Mouse (Mus musculus) limb, embryonic 12.5 days (tissue): ENCODE data around the gene M6pr. TPM values are rescaled to one million over a fixed set of nuclear protein-coding genes. Genes with fewer than 3 reads are reported as not detected.
"Not testable (repeated sequence)": the region's sequence is repeated elsewhere in the genome, so short reads cannot be mapped to it uniquely, and the experiment has no call there.

ENCODE experiments used
- ATAC-seq: fragments of 200-750 bp; cut with Nextera tagmentation; 2 replicates; pipeline ENCODE4 v1.8.0; 2017; ENCODE audit warnings: low read depth, moderate TSS enrichment; ENCODE audit not compliant: insufficient number of reproducible peaks, insufficient read depth, low FRiP score, low TSS enrichment
- H3K27ac ChIP-seq: fragments of 300-500 bp; sonication (generic); 2 replicates; pipeline ENCODE4 v1.5.1; 2016; ENCODE audit warnings: mild to moderate bottlenecking, moderate library complexity
- H3K27me3 ChIP-seq: fragments of 300-500 bp; sonication (generic); 2 replicates; pipeline ENCODE4 v1.6.1; 2016; ENCODE audit warnings: mild to moderate bottlenecking, moderate library complexity
- H3K36me3 ChIP-seq: fragments of 300-500 bp; sonication (generic); 2 replicates; pipeline ENCODE4 v1.6.1; 2016; ENCODE audit warnings: mild to moderate bottlenecking, moderate library complexity
- H3K4me1 ChIP-seq: fragments of 300-500 bp; sonication (generic); replicated peaks from 2 replicates; pipeline ENCODE4 v1.6.1; 2016
- H3K4me2 ChIP-seq: fragments of 300-500 bp; sonication (generic); 2 replicates; pipeline ENCODE4 v1.6.1; 2016; ENCODE audit warnings: mild to moderate bottlenecking, moderate library complexity
- H3K4me3 ChIP-seq: fragments of 300-500 bp; sonication (generic); replicated peaks from 2 replicates; pipeline ENCODE4 v1.5.1; 2016; ENCODE audit warnings: mild to moderate bottlenecking
- H3K9ac ChIP-seq: fragments of 300-500 bp; sonication (generic); replicated peaks from 2 replicates; pipeline ENCODE4 v1.6.1; 2016; ENCODE audit warnings: mild to moderate bottlenecking, moderate library complexity
- H3K9me3 ChIP-seq: fragments of 300-500 bp; sonication (generic); 2 replicates; pipeline ENCODE4 v1.6.1; 2016; ENCODE audit warnings: mild to moderate bottlenecking, moderate library complexity
- WGBS: fragments of 180-500 bp; shearing (Covaris S2); methylation state at CpG from one replicate; pipeline ENCODE4 v1.1.7; 2016; 5-methylcytosine and 5-hydroxymethylcytosine counted together
- polyA plus RNA-seq: library from polyadenylated mRNA; unstranded; fragments of >200 nt; fragmentation: Nextera tagmentation; extraction: Ambion mirVana; gene quantifications from 2 replicates; pipeline ENCODE4 v1.2.1, GENCODE M21; 2016

Gene M6pr
- polyA plus RNA-seq, 1 experiment from 2014 or later: 76.3 TPM

- Histone ChIP-seq H3K4me3 (no peak overlapping the region), H3K9me3 (no peaks in the 10 kb centered on the region), H3K4me2 (no peak overlapping the region), H3K9ac (no peak overlapping the region), H3K36me3 (no peaks in the 10 kb centered on the region), H3K27me3 (no peaks in the 10 kb centered on the region), H3K4me1 (peaks cover 19% of the 10 kb centered on the region), H3K27ac (no peak overlapping the region)
- no peak for ATAC-seq
- WGBS: 20% methylated on average over 5 of the region's 5 CpGs
These were observed 33.6 kb downstream of the M6pr start for GRCm38 (mm10) chr6:122342125-122342524.

GRCm38 (mm10) chr6:122343719-122344118, 35.2 kb downstream of the M6pr start:
- Histone ChIP-seq H3K9me3 (no peaks in the 10 kb centered on the region), H3K36me3 (no peaks in the 10 kb centered on the region), H3K4me2 (no peak overlapping the region), H3K27me3 (no peaks in the 10 kb centered on the region), H3K9ac (no peak overlapping the region), H3K4me3 (no peak overlapping the region), H3K27ac (no peak overlapping the region), H3K4me1 (peaks cover 7% of the 10 kb centered on the region)
- WGBS: 77% methylated on average over 10 of the region's 10 CpGs
- no peak for ATAC-seq

GRCm38 (mm10) chr6:122344386-122345116, 36.0 kb downstream of the M6pr start:
- Histone ChIP-seq H3K4me3 (no peak overlapping the region), H3K9ac (no peak overlapping the region), H3K9me3 (no peaks in the 10 kb centered on the region), H3K27me3 (no peaks in the 10 kb centered on the region), H3K4me1 (peaks cover 6% of the 10 kb centered on the region; the same call in 1 of the 2 replicates), H3K27ac (no peak overlapping the region), H3K4me2 (no peak overlapping the region), H3K36me3 (no peaks in the 10 kb centered on the region)
- no peak for ATAC-seq
- 62% methylated on average over 9 of the region's 9 CpGs for WGBS

GRCm38 (mm10) chr6:122345731-122346130, 37.2 kb downstream of the M6pr start:
- ATAC-seq: no peak
- H3K36me3 ChIP-seq: no peaks in the 10 kb centered on the region
- no peak overlapping the region for H3K4me3 ChIP-seq
- H3K4me1 ChIP-seq: peaks cover 4% of the 10 kb centered on the region; the same call in 1 of the 2 replicates
- H3K9me3 ChIP-seq: no peaks in the 10 kb centered on the region
- H3K27ac ChIP-seq: no peak overlapping the region
- H3K9ac ChIP-seq: no peak overlapping the region
- H3K4me2 ChIP-seq: no peak overlapping the region
- H3K27me3 ChIP-seq: no peaks in the 10 kb centered on the region
- WGBS: 72% methylated on average over 6 of the region's 6 CpGs

- no peaks in the 10 kb centered on the region for H3K27me3 ChIP-seq
- no peaks in the 10 kb centered on the region for H3K4me1 ChIP-seq
- WGBS: 78% methylated on average over 7 of the region's 7 CpGs
- H3K4me3 ChIP-seq: no peak overlapping the region
- no peak overlapping the region for H3K27ac ChIP-seq
- no peak for ATAC-seq
- no peak overlapping the region for H3K9ac ChIP-seq
- H3K36me3 ChIP-seq: no peaks in the 10 kb centered on the region
- no peaks in the 10 kb centered on the region for H3K9me3 ChIP-seq
- H3K4me2 ChIP-seq: no peak overlapping the region
These were observed 37.9 kb downstream of the M6pr start for GRCm38 (mm10) chr6:122346399-122346798.

GRCm38 (mm10) chr6:122347326-122347725, 38.8 kb downstream of the M6pr start:
- H3K27me3 ChIP-seq, ATAC-seq, H3K9me3 ChIP-seq, H3K4me2 ChIP-seq, H3K4me1 ChIP-seq, H3K9ac ChIP-seq, H3K4me3 ChIP-seq, H3K27ac ChIP-seq, H3K36me3 ChIP-seq: not testable (repeated sequence)
- WGBS: 54% methylated on average over 1 of the region's 1 CpGs

GRCm38 (mm10) chr6:122355909-122356308, 47.4 kb downstream of the M6pr start:
- no peaks in the 10 kb centered on the region for H3K9me3 ChIP-seq
- no peak overlapping the region for H3K9ac ChIP-seq
- H3K4me3 ChIP-seq: no peak overlapping the region
- no peaks in the 10 kb centered on the region for H3K4me1 ChIP-seq
- H3K27ac ChIP-seq: no peak overlapping the region
- H3K27me3 ChIP-seq: no peaks in the 10 kb centered on the region
- no peaks in the 10 kb centered on the region for H3K36me3 ChIP-seq
- no peak overlapping the region for H3K4me2 ChIP-seq
- 56% methylated on average over 9 of the region's 9 CpGs for WGBS
- ATAC-seq: no peak

GRCm38 (mm10) chr6:122357089-122357488, 48.6 kb downstream of the M6pr start:
- 84% methylated on average over 1 of the region's 1 CpGs for WGBS
- no peaks in the 10 kb centered on the region for H3K36me3 ChIP-seq
- no peak overlapping the region for H3K9ac ChIP-seq
- H3K4me3 ChIP-seq: no peak overlapping the region
- no peaks in the 10 kb centered on the region for H3K9me3 ChIP-seq
- H3K4me2 ChIP-seq: no peak overlapping the region
- no peak for ATAC-seq
- H3K4me1 ChIP-seq: no peaks in the 10 kb centered on the region
- H3K27ac ChIP-seq: no peak overlapping the region
- no peaks in the 10 kb centered on the region for H3K27me3 ChIP-seq

- no peak overlapping the region for H3K4me3 ChIP-seq
- WGBS: 60% methylated on average over 3 of the region's 3 CpGs
- H3K9me3 ChIP-seq: peaks cover 4% of the 10 kb centered on the region; the same call in 1 of the 2 replicates
- no peak for ATAC-seq
- no peak overlapping the region for H3K9ac ChIP-seq
- H3K4me2 ChIP-seq: no peak overlapping the region
- H3K4me1 ChIP-seq: no peaks in the 10 kb centered on the region
- H3K27ac ChIP-seq: no peak overlapping the region
- H3K27me3 ChIP-seq: no peaks in the 10 kb centered on the region
- H3K36me3 ChIP-seq: no peaks in the 10 kb centered on the region
These were observed 57.2 kb downstream of the M6pr start for GRCm38 (mm10) chr6:122365706-122366105.

- H3K4me2 ChIP-seq: no peak overlapping the region
- no peak for ATAC-seq
- no peak overlapping the region for H3K4me3 ChIP-seq
- peaks cover 4% of the 10 kb centered on the region; the same call in 1 of the 2 replicates for H3K9me3 ChIP-seq
- no peak overlapping the region for H3K9ac ChIP-seq
- H3K27me3 ChIP-seq: no peaks in the 10 kb centered on the region
- WGBS: 38% methylated on average over 2 of the region's 2 CpGs
- no peaks in the 10 kb centered on the region for H3K4me1 ChIP-seq
- no peak overlapping the region for H3K27ac ChIP-seq
- no peaks in the 10 kb centered on the region for H3K36me3 ChIP-seq
These were observed 57.8 kb downstream of the M6pr start for GRCm38 (mm10) chr6:122366287-122366686.

- Histone ChIP-seq H3K4me1 (no peaks in the 10 kb centered on the region), H3K4me2 (no peak overlapping the region), H3K27ac (no peak overlapping the region), H3K9ac (no peak overlapping the region), H3K4me3 (no peak overlapping the region), H3K36me3 (no peaks in the 10 kb centered on the region), H3K27me3 (no peaks in the 10 kb centered on the region), H3K9me3 (peaks cover 4% of the 10 kb centered on the region; the same call in 1 of the 2 replicates)
- 51% methylated on average over 3 of the region's 3 CpGs for WGBS
- ATAC-seq: no peak
These were observed 58.5 kb downstream of the M6pr start for GRCm38 (mm10) chr6:122366976-122367375.
